Mouse (Mus musculus) frontal cortex, postnatal 36 days (tissue): ENCODE measurements around the gene Vstm2a.

Experiments
- DNase-seq, 2 experiments: peaks; one replicate each; pipeline ENCODE4 v3.0.0; 2022; ENCODE audit warnings: low spot score in 2 of 2

Vstm2a gene

GRCm38 (mm10) chr11:16439548-16440251 is 182.2 kb downstream of the Vstm2a start:
- no peak for DNase-seq
